Mouse (Mus musculus): Measurements from ENCODE around the gene Kdm4a.

Kdm4a gene

GRCm38 (mm10) chr4:118156559-118156958 lies 23.3 kb downstream of the Kdm4a start:
- intact Hi-C loops (cut with DNase I), result loop anchor here (5.0 kb wide), 1 partner anchor 64 kb away; no protein-coding TSS in a partner anchor

- intact Hi-C loops (cut with DNase I), result loop anchor here (5.0 kb wide), 1 partner anchor 63 kb away; no protein-coding TSS in a partner anchor
Measured at GRCm38 (mm10) chr4:118154889-118155288, 25.0 kb downstream of the Kdm4a start.

GRCm38 (mm10) chr4:118152020-118152785 lies 27.6 kb downstream of the Kdm4a start:
- intact Hi-C loops (cut with DNase I), result no loop called here

GRCm38 (mm10) chr4:118150804-118151203 lies 29.0 kb downstream of the Kdm4a start:
- intact Hi-C loops (cut with DNase I), result no loop called here

- intact Hi-C loops (cut with DNase I), result no loop called here
Measured at GRCm38 (mm10) chr4:118149956-118150680, 29.7 kb downstream of the Kdm4a start.

- intact Hi-C loops (cut with DNase I), result no loop called here
Measured at GRCm38 (mm10) chr4:118149055-118149576, 30.7 kb downstream of the Kdm4a start.

GRCm38 (mm10) chr4:118148317-118148687 lies 31.5 kb downstream of the Kdm4a start:
- intact Hi-C loops (cut with DNase I), result no loop called here

- intact Hi-C loops (cut with DNase I), result no loop called here
Measured at GRCm38 (mm10) chr4:118147547-118148316, 32.1 kb downstream of the Kdm4a start.

GRCm38 (mm10) chr4:118147090-118147489 lies 32.8 kb downstream of the Kdm4a start:
- intact Hi-C loops (cut with DNase I), result no loop called here

- intact Hi-C loops (cut with DNase I), result no loop called here
Measured at GRCm38 (mm10) chr4:118144324-118144723, 35.5 kb downstream of the Kdm4a start.

GRCm38 (mm10) chr4:118143679-118144078 lies 36.2 kb downstream of the Kdm4a start:
- intact Hi-C loops (cut with DNase I), result no loop called here

GRCm38 (mm10) chr4:118141511-118141910 lies 38.3 kb downstream of the Kdm4a start:
- intact Hi-C loops (cut with DNase I), result no loop called here

- intact Hi-C loops (cut with DNase I), result no loop called here
Measured at GRCm38 (mm10) chr4:118138891-118139290, 41.0 kb downstream of the Kdm4a start.

GRCm38 (mm10) chr4:118137857-118138256 lies 42.0 kb downstream of the Kdm4a start:
- intact Hi-C loops (cut with DNase I), result no loop called here

GRCm38 (mm10) chr4:118137311-118137710 lies 42.5 kb downstream of the Kdm4a start:
- intact Hi-C loops (cut with DNase I), result no loop called here

GRCm38 (mm10) chr4:118135414-118135813 lies 44.4 kb downstream of the Kdm4a start:
- intact Hi-C loops (cut with DNase I), result no loop called here

- intact Hi-C loops (cut with DNase I), result no loop called here
Measured at GRCm38 (mm10) chr4:118134485-118135365, 45.1 kb downstream of the Kdm4a start, which contains the start of gene St3gal3. Gene St3gal3, minus strand, starts transcription at chr4:118134914.

- intact Hi-C loops (cut with DNase I), result no loop called here
Measured at GRCm38 (mm10) chr4:118131329-118131728, 48.5 kb downstream of the Kdm4a start.

GRCm38 (mm10) chr4:118123030-118123704 lies 56.7 kb downstream of the Kdm4a start:
- intact Hi-C loops (cut with DNase I), result no loop called here

- intact Hi-C loops (cut with DNase I), result no loop called here
Measured at GRCm38 (mm10) chr4:118122078-118122477, 57.8 kb downstream of the Kdm4a start.
